Mouse (Mus musculus) embryonic fibroblast, embryonic 13.5 days (primary cell): ENCODE measurements around the gene Sh3pxd2b.

Experiments used
- CTCF ChIP-seq: IDR thresholded peaks from 2 replicates; pipeline ENCODE4 v1.5.1; 2011; ENCODE audit warnings: mild to moderate bottlenecking, control low read depth, low read length, moderate library complexity, borderline replicate concordance; ENCODE audit not compliant: insufficient read depth
- POLR2A ChIP-seq: IDR thresholded peaks from 2 replicates; pipeline ENCODE4 v1.6.1; 2011; ENCODE audit warnings: low read depth, mild to moderate bottlenecking, control low read depth, low read length, moderate library complexity

DNA sequence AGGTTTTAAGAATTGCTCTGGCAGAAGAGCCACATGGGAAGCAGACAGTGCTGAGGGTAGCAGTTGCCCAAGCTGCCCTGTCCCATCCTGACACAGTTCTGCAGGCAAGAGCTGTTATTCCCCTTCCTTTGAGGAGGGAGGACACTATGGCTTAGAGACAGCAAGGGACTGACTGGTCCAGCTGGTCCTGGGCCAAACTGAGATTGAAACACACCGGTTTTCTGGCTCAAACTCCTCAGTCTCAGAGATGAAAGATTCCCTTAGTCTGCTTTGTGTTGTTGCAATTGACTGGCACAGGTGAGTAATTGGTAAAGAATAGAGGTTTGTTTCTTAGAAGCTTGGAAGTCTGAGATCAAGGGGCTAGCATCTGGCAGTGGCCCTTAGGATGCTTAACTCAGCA lies 23.3 kb downstream of the Sh3pxd2b start:
- TF ChIP-seq CTCF (no peak), POLR2A (no peak)
